Mouse (Mus musculus) layer of hippocampus, postnatal 25 days (tissue): ENCODE data around the gene Scgb2b19. TPM values are rescaled to one million over a fixed set of nuclear protein-coding genes. Genes with fewer than 3 reads are reported as not detected.
"Not testable (repeated sequence)": the region's sequence is repeated elsewhere in the genome, so short reads cannot be mapped to it uniquely, and the experiment has no call there.

Source experiments
- DNase-seq, 2 experiments: peaks; one replicate each; pipeline ENCODE4 v3.0.0; 2022; ENCODE audit warnings: mixed read lengths in 2 of 2, low spot score in 1 of 2; ENCODE audit errors: extremely low spot score in 1 of 2
- total RNA-seq, 2 experiments: library from RNA; stranded (reverse); gene quantifications; 2 replicates each; pipeline ENCODE4 v1.2.3; 2021

Scgb2b19 gene
- not detected for total RNA-seq

DNA sequence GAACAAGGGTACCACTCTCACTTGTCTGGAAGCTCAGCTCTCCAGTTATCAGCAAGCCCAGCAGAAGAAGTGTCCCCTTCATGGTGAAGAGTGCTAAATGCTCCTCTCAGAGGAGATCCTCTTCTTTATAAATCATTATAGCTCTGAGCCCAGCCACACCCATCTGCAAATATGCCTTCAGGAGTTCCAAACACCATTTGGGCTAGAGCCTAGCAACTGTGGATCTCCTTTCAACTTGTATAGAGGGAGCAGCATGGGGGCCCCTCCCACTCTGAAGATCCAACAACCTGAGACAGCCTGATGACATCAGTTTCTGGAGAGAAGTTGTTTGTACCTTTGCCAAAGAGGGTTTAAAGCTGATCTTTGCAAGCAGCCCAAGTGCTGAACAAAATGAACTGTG is at the start of gene Scgb2b19:
Scgb2b19 (minus strand) TSS at position 101 of the 400 bp plus-strand sequence.
- DNase-seq: not testable (repeated sequence)

DNA sequence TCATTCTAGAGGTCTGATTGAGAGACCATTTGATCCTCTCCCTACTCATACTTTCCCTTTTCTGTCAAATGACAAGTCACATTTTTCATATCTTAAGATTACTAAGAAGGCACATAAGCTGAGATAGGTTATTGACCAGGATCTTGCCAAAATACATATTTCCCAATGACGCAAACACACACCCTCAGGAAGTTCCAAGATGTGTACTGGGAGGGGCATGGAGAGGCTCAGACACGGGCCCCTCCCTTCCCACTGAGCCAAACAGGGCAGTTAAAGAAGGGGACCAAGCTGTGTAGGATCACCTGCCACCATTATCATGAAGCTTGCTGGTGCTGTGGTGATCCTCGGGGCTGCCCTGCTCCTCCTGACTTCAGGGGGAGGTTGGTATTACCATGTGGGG is 6.9 kb upstream of the Scgb2b19 start, which contains the start of gene Scgb1b19:
Scgb1b19 (plus strand) TSS at position 301 of the 400 bp plus-strand sequence.
- not testable (repeated sequence) for DNase-seq

Other genes with a start within 250 kb of the Scgb2b19 start
- gene Scgb2b17, start 223.8 kb downstream of the Scgb2b19 start, total RNA-seq: not detected
- not detected for gene Scgb1b17, start 216.9 kb downstream of the Scgb2b19 start, total RNA-seq
- gene Scgb2b18, start 106.5 kb downstream of the Scgb2b19 start, total RNA-seq: not detected
- not detected for gene Scgb1b18, start 94.8 kb downstream of the Scgb2b19 start, total RNA-seq
- not detected for gene Scgb1b19, start 7.0 kb upstream of the Scgb2b19 start, total RNA-seq
- gene Scgb2b20, start 86.0 kb upstream of the Scgb2b19 start, total RNA-seq: not detected
- not detected for gene Scgb1b20, start 92.9 kb upstream of the Scgb2b19 start, total RNA-seq
- not detected for gene Scgb2b21, start 240.1 kb upstream of the Scgb2b19 start, total RNA-seq